In the genomic region with DNA sequence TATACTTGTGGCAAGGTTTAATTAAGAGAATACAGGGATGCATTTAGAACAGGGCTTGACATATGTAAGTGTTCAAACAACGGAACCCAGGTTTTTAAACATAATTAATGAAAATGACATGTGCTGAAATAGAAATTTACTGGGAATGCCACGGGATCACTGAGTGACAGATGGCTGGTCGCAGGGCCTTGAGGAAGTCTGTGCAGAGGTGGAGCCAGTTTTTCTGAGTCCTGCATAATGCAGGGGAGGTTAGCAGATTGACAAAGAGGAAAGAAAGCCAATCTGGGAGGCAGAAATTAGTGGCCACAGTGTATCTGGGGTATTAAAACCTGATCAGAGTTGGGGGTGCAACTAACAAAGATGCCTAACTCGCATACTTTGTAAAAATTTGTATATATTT, we compare ENCODE assay signal across 15 mouse cellular contexts.
"Had no signal": no experiment of that assay in that cellular context is flagged by ENCODE, and none has a peak within 500 bp of the region (broad histone marks: within the 10 kb centered on the region; RNA-seq: fewer than 3 reads in every experiment).

No protein-coding gene starts in this region.

- H3K9me3 ChIP-seq: limb, embryonic 15.5 days; liver, embryonic 12.5 days; neural tube, embryonic 13.5 days had no signal

- H3K9ac ChIP-seq: limb, embryonic 15.5 days; liver, embryonic 12.5 days; lung, embryonic 14.5 days; neural tube, embryonic 13.5 days had no signal

- H3K4me1 ChIP-seq: limb, embryonic 15.5 days; liver, embryonic 12.5 days; neural tube, embryonic 13.5 days had no signal

- H3K4me2 ChIP-seq: limb, embryonic 15.5 days; liver, embryonic 12.5 days; lung, embryonic 14.5 days; midbrain, embryonic 11.5 days; neural tube, embryonic 13.5 days had no signal

- H3K36me3 ChIP-seq: limb, embryonic 15.5 days; liver, embryonic 12.5 days; neural tube, embryonic 13.5 days had no signal

- ATAC-seq: liver, embryonic 12.5 days had no signal

- H3K27me3 ChIP-seq: limb, embryonic 15.5 days; liver, embryonic 12.5 days; neural tube, embryonic 13.5 days had no signal

- DNase-seq: kidney, postnatal 10 days; kidney, postnatal 4 days; lung, embryonic 14.5 days; lung, postnatal 10 days; lung, postnatal 4 days; retina, postnatal 1 day; right cerebral cortex, postnatal 4 days; spleen, adult 18-20 months; thymus, adult 18-20 months; thymus, postnatal 14 days had no signal

- H3K4me3 ChIP-seq: layer of hippocampus, adult 2 months; limb, embryonic 15.5 days; liver, embryonic 12.5 days; neural tube, embryonic 13.5 days had no signal

- H3K27ac ChIP-seq: layer of hippocampus, adult 2 months; limb, embryonic 15.5 days; liver, embryonic 12.5 days; neural tube, embryonic 13.5 days had no signal
